Mouse (Mus musculus): ENCODE data around the gene Epm2a. TPM values are rescaled to one million over a fixed set of nuclear protein-coding genes. Genes with fewer than 3 reads are reported as not detected.
A peak's percentile ranks its signal among the peaks of the same experiment; 100 is the strongest.

Epm2a gene
- polyA plus RNA-seq, 1 experiment from 2014 or later, result 0.50 TPM

DNA sequence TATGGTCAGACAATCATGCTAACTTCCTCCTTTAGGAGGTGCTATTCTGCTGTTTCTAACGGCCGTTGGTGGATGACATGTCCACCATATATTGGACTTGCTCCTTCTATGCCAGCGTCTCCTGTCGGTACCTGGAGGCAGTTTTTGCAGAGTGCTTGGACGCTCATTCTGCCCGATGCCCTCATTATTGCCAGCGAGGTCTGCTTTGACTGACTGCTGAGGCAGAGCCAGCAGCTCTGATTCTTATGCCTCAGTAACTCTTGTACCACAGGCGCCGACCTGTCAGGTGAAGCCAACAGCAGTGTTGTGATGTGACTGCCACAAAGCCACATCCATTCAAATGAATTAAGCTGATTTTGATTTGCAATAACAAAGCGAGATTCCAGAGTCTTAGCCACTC is 95.3 kb downstream of the Epm2a start:
- WGBS, result 89% methylated on average over 10 of the region's 10 CpGs

DNA sequence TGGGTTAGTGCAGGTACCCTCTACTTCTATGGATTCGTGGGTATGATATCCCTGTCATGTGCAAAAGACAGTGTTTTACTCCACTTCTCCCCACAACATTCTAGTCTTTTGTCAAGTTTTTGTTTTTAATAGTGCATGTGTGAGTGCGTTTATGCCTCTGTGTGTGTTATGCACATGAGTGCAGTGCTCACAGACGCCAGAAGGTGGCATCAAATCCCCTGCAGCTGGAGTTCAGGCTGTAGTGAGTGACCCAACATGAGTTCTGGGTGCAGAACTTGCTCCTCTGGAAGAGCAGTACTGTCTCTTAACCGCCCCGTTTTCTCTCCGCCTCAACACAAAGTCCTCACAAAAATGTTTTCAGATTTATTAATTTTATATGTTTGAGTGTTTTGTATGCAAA is 96.1 kb downstream of the Epm2a start:
- H3K27me3 ChIP-seq, result no peaks in the 10 kb centered on the region
- no peak for ATAC-seq (replicated peaks; ENCODE audit: insufficient number of reproducible peaks, insufficient read depth, low FRiP score, low read depth)
- no peak overlapping the region for H3K4me3 ChIP-seq
- no peak overlapping the region for H3K4me2 ChIP-seq
- WGBS, result 80% methylated on average over 6 of the region's 6 CpGs
- no peak overlapping the region for H3K27ac ChIP-seq
- no peaks in the 10 kb centered on the region for H3K36me3 ChIP-seq
- H3K9ac ChIP-seq, result no peak overlapping the region
- H3K9me3 ChIP-seq (replicated peaks), result no peaks in the 10 kb centered on the region
- H3K4me1 ChIP-seq (replicated peaks), result no peaks in the 10 kb centered on the region

More for the DNA sequence above, 95.3 kb downstream of the Epm2a start:
- no peaks in the 10 kb centered on the region for H3K36me3 ChIP-seq
- no peaks in the 10 kb centered on the region for H3K9me3 ChIP-seq (replicated peaks)
- H3K27me3 ChIP-seq, result no peaks in the 10 kb centered on the region
- H3K4me3 ChIP-seq, result no peak overlapping the region
- no peak overlapping the region for H3K9ac ChIP-seq
- H3K4me2 ChIP-seq, result no peak overlapping the region
- no peak overlapping the region for H3K27ac ChIP-seq
- H3K4me1 ChIP-seq (replicated peaks), result no peaks in the 10 kb centered on the region
- ATAC-seq (replicated peaks; ENCODE audit: insufficient number of reproducible peaks, insufficient read depth, low FRiP score, low read depth), result no peak

DNA sequence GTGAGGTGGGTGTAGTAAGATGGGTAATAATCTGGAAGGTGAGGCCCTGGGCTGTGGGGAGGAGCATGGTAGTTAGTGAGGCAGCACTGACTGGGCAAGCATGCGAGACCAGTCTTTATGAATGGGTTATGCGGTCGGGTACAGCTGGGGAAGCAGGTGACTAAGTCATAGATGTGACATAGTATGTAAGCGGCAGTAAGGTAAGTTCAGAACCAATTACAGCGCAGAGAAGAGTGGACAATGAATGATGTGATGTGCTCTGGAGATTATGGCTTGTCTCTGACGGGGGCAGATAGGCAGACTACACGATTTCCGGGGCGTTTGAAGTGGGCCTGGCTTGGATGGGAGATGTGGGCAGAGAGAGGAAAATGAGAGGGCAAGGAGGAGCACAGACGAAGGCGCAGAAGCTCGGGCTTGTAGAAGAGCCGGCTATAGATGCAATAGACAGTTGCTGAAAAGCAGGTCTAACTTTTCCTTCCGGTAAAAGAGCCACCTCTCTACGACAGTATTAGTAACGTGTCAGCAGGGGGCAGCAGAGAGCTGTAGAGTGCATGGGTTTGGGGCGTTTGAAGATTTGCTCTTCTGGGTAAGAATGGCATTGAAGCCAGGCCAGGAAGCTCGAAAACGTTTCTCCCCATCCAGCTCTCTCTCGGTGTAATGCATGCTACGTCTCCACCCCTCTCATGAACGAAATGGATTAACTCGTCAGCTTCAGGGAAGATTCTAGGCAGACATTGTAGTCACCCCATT is 106.5 kb downstream of the Epm2a start:
- peak; percentile 55; the same call in 1 of the 2 replicates for ATAC-seq (replicated peaks; ENCODE audit: insufficient number of reproducible peaks, insufficient read depth, low FRiP score, low read depth)
- peak overlapping the region; percentile 37 for H3K4me2 ChIP-seq
- no peak overlapping the region for H3K27ac ChIP-seq
- peaks cover 12% of the 10 kb centered on the region; the same call in 1 of the 2 replicates for H3K4me1 ChIP-seq (replicated peaks)
- H3K9me3 ChIP-seq (replicated peaks), result no peaks in the 10 kb centered on the region
- no peaks in the 10 kb centered on the region for H3K36me3 ChIP-seq
- no peaks in the 10 kb centered on the region for H3K27me3 ChIP-seq
- WGBS, result 29% methylated on average over 23 of the region's 23 CpGs
- no peak overlapping the region for H3K4me3 ChIP-seq
- no peak overlapping the region for H3K9ac ChIP-seq

DNA sequence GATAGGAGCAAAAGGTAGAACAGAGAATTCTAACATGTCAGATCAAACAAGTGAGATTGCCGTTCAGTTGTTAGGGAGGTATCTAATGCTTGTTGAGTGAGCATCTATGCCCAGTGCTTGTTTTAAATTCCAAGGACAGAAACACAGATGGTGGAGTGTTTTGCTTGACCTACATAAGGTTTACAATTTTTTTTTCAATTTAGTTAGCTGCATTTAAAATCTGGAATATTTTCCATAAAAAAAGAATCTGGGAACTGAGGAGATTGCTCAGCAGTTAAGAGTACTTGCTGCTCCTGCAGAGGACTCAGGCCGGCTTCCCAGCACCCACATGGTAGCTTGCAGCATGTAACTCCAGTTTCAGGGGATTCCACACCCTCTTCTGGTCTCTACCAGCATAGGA is 109.3 kb downstream of the Epm2a start:
- Histone ChIP-seq H3K9me3 (replicated peaks) (no peaks in the 10 kb centered on the region), H3K4me3 (no peak overlapping the region), H3K27ac (no peak overlapping the region), H3K9ac (no peak overlapping the region), H3K27me3 (no peaks in the 10 kb centered on the region), H3K4me2 (no peak overlapping the region), H3K36me3 (no peaks in the 10 kb centered on the region), H3K4me1 (replicated peaks) (peaks cover 12% of the 10 kb centered on the region; the same call in 1 of the 2 replicates)
- WGBS, result 79% methylated on average over 2 of the region's 2 CpGs
- ATAC-seq (replicated peaks; ENCODE audit: insufficient number of reproducible peaks, insufficient read depth, low FRiP score, low read depth), result no peak

DNA sequence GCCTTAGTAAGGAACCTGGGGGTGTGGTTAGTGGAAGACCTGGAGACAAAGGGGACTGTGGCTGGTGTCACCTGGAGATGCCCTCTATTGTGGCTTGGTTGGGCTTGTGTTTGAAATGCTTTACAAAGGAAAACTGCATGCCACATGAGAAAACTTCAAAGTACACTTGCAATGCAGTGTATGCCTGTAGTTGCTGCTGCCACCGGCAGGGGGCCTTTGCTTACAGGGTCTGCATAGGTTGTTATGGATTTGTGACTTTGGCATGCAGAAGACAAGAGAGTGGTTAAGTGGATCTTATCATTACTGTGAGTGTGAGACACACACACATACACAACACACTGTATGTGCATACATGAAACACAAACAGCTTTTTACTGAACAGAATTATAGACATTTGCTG is 114.2 kb downstream of the Epm2a start:
- Histone ChIP-seq H3K4me1 (replicated peaks) (no peaks in the 10 kb centered on the region), H3K4me3 (no peak overlapping the region), H3K27me3 (no peaks in the 10 kb centered on the region), H3K36me3 (no peaks in the 10 kb centered on the region), H3K27ac (no peak overlapping the region), H3K4me2 (no peak overlapping the region), H3K9ac (no peak overlapping the region), H3K9me3 (replicated peaks) (no peaks in the 10 kb centered on the region)
- 31% methylated on average over 1 of the region's 1 CpGs for WGBS
- ATAC-seq (replicated peaks; ENCODE audit: insufficient number of reproducible peaks, insufficient read depth, low FRiP score, low read depth), result no peak

DNA sequence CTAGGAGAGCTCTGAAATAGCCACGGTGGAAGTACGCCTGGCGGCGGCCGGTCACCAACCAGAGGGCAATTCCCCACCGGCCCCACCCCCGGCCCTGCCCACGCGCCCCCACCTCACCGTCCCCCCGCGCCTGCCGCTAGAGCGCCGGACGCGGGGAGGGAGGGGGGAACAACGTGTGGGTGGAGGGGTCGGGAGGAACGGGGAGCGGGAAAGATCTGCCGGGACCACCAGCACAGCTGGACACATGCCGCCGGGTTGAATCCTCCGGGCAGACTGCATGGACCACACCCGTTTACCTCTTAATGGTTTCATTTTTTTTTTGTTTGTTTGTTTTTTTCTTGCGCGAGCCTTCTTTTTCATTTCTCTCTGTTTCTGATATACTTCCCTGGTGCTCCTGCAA is 148.8 kb downstream of the Epm2a start:
- WGBS, result 39% methylated on average over 28 of the region's 28 CpGs
- H3K27ac ChIP-seq, result no peak overlapping the region
- peak; percentile 99 for ATAC-seq (replicated peaks; ENCODE audit: insufficient number of reproducible peaks, insufficient read depth, low FRiP score, low read depth)
- no peaks in the 10 kb centered on the region; the same call in 1 of the 2 replicates for H3K9me3 ChIP-seq (replicated peaks)
- no peaks in the 10 kb centered on the region for H3K4me1 ChIP-seq (replicated peaks)
- no peaks in the 10 kb centered on the region for H3K36me3 ChIP-seq
- no peak overlapping the region for H3K4me2 ChIP-seq
- no peak overlapping the region for H3K9ac ChIP-seq
- H3K4me3 ChIP-seq, result no peak overlapping the region
- H3K27me3 ChIP-seq, result no peaks in the 10 kb centered on the region

Other genes with a start within 250 kb of the Epm2a start
- 9.4 and 10.1 TPM in 2 replicates for gene Shprh, start 194.0 kb upstream of the Epm2a start, polyA plus RNA-seq (2015; fragmentation: Nextera tagmentation; extraction: Ambion mirVana)
- gene Fbxo30, start 62.1 kb upstream of the Epm2a start, polyA plus RNA-seq (2015; fragmentation: Nextera tagmentation; extraction: Ambion mirVana), result 31.1 and 32.1 TPM in 2 replicates